Mouse (Mus musculus) ES-Bruce4 (cell line): ENCODE data around the gene Slc24a3.

Experiments used
- CTCF ChIP-seq: IDR thresholded peaks from one replicate; pipeline ENCODE4 v1.8.1; 2011; ENCODE audit warnings: low read depth, low read length
- EP300 ChIP-seq: IDR thresholded peaks from 2 replicates; pipeline ENCODE4 v1.6.1; 2011; ENCODE audit warnings: low read depth, low read length; ENCODE audit not compliant: insufficient read depth
- POLR2A ChIP-seq: IDR thresholded peaks from one replicate; pipeline ENCODE4 v1.8.1; 2011; ENCODE audit warnings: low read length; ENCODE audit not compliant: insufficient read depth

GRCm38 (mm10) chr2:145527151-145527550, 359.6 kb downstream of the Slc24a3 start:
- no peak for TF ChIP-seq EP300
- TF ChIP-seq CTCF: no peak
- TF ChIP-seq POLR2A: no peak
